Mouse (Mus musculus): ENCODE results near the gene Znrd1. TPM values are rescaled to one million over a fixed set of nuclear protein-coding genes. Genes with fewer than 3 reads are reported as not detected.

The Znrd1 gene
- polyA plus RNA-seq, 2 experiments = 73.7 to 103 TPM

DNA sequence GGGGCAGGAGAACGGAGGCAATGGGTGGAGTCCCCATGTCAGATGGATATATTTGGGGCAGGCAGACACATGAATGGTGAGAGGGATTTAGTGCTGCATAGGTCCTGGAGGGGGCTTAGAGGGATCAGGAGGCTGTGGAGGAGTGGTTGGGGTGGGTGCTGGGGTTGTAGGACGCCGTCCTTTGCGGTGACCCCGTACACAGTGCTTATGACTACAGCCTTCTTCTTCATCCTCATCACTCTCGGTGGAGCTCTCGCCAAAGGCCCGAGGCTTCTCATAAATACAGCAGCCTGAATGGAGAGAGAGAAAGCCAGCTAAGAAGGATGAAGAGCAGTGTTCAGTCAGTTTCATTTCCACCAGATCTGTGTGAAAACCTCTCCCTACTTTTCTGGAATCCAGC lies 9.1 kb downstream of the Znrd1 start:
- Histone ChIP-seq H3K4me2 (replicated peaks; ENCODE audit: low read depth, low read length, severe bottlenecking) (no peak overlapping the region), H3K9me3 (ENCODE audit: control insufficient read depth, low read length) (no peaks in the 10 kb centered on the region), H3K4me3 (replicated peaks; ENCODE audit: low read length) (no peak overlapping the region), H3K4me1 (ENCODE audit: control insufficient read depth, insufficient read depth, low read length) (peaks cover 4% of the 10 kb centered on the region), H3K36me3 (ENCODE audit: control insufficient read depth, insufficient read depth, low read length) (peaks cover 14% of the 10 kb centered on the region), H3K27me3 (ENCODE audit: control insufficient read depth, insufficient read depth, low read length) (peaks cover 14% of the 10 kb centered on the region), H3K27ac (replicated peaks; ENCODE audit: low read depth, low read length) (no peak overlapping the region), H3K9ac (ENCODE audit: low read depth, low read length, severe bottlenecking) (no peak overlapping the region)
- ATAC-seq (ENCODE audit: low FRiP score, low read depth) (no peak), DNase-seq (ENCODE audit: low spot score) (no peak)
- WGBS = 91% methylated on average over 8 of the region's 8 CpGs
- TF ChIP-seq POLR2A (IDR thresholded peaks at IDR 0.05; ENCODE audit: borderline replicate concordance, extremely low read depth, insufficient read depth, insufficient read length) = no peak

DNA sequence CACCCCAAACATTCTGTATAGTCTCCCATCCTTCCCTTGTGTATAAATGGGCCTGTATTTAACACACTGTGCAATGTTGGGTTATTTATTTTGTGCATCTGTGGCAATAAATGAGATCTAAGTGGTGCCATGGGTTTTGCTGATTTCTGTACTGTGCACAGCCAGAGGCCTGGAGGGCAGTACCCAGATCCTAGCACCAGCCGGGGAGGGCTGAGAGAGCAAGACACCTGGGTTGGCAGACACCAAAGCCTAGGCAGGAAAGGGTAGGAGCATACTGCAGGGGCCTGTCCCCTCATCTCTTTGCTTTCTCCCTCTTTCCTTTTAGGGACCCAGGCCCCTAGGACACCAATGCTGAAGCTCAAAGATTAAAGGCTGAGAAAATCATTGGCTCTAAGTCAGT lies 10.1 kb downstream of the Znrd1 start:
- DNase-seq (ENCODE audit: low spot score) = no peak
- Histone ChIP-seq H3K36me3 (ENCODE audit: control insufficient read depth, insufficient read depth, low read length) (peaks cover 12% of the 10 kb centered on the region), H3K27ac (replicated peaks; ENCODE audit: low read depth, low read length) (no peak overlapping the region), H3K9me3 (ENCODE audit: control insufficient read depth, low read length) (no peaks in the 10 kb centered on the region), H3K4me2 (replicated peaks; ENCODE audit: low read depth, low read length, severe bottlenecking) (no peak overlapping the region), H3K27me3 (ENCODE audit: control insufficient read depth, insufficient read depth, low read length) (peaks cover 20% of the 10 kb centered on the region), H3K4me1 (ENCODE audit: control insufficient read depth, insufficient read depth, low read length) (peaks cover 4% of the 10 kb centered on the region), H3K9ac (ENCODE audit: low read depth, low read length, severe bottlenecking) (no peak overlapping the region), H3K4me3 (replicated peaks; ENCODE audit: low read length) (no peak overlapping the region)
- 95% methylated on average over 1 of the region's 1 CpGs for WGBS
- ATAC-seq (ENCODE audit: low FRiP score, low read depth) = no peak
- TF ChIP-seq POLR2A (IDR thresholded peaks at IDR 0.05; ENCODE audit: borderline replicate concordance, extremely low read depth, insufficient read depth, insufficient read length) = no peak

DNA sequence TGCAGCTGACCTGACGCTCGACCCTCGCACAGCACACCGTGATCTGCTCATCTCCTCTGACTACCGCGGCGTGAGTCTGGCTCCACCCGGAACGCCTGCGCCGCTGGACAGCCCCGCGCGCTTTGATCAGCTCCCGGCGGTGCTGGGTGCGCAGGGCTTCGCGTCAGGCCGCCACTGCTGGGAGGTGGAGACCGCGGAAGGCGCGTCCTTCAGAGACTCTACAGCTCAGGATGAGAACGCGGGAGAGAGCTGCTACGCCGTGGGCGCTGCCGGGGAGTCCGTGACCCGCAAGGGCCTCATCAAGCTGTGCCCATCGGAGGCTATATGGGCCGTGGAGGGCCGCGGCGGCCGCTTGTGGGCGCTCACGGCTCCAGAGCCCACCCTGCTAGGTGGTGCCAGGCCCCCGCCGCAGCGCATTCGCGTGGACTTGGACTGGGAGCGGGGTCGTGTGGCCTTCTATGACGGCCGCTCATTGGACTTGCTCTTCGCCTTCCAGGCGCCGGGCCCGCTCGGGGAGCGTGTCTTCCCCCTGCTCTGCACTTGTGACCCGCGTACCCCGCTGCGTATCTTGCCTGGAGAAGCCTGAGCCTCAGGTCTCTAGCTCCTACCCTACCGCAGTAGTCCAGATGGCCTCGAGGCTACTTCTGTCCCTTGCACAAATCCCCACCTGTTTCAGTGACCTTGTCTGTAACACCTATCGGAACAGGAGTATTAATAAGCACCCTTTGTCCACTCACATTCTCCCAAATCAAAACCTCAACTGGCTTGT lies 11.1 kb downstream of the Znrd1 start:
- Histone ChIP-seq H3K4me2 (replicated peaks; ENCODE audit: low read depth, low read length, severe bottlenecking) (peak overlapping the region; percentile 98), H3K9me3 (ENCODE audit: control insufficient read depth, low read length) (no peaks in the 10 kb centered on the region), H3K9ac (ENCODE audit: low read depth, low read length, severe bottlenecking) (peak overlapping the region; percentile 69), H3K4me1 (ENCODE audit: control insufficient read depth, insufficient read depth, low read length) (peaks cover 8% of the 10 kb centered on the region), H3K27me3 (ENCODE audit: control insufficient read depth, insufficient read depth, low read length) (peaks cover 30% of the 10 kb centered on the region), H3K27ac (replicated peaks; ENCODE audit: low read depth, low read length) (no peak overlapping the region), H3K4me3 (replicated peaks; ENCODE audit: low read length) (peak overlapping the region; percentile 47), H3K36me3 (ENCODE audit: control insufficient read depth, insufficient read depth, low read length) (peaks cover 12% of the 10 kb centered on the region)
- no peak for TF ChIP-seq POLR2A (IDR thresholded peaks at IDR 0.05; ENCODE audit: borderline replicate concordance, extremely low read depth, insufficient read depth, insufficient read length)
- DNase-seq (ENCODE audit: low spot score) (peak; percentile 30), ATAC-seq (ENCODE audit: low FRiP score, low read depth) (peak; percentile 14; the same call in 1 of the 2 replicates)
- WGBS = 2% methylated on average over 49 of the region's 62 CpGs

DNA sequence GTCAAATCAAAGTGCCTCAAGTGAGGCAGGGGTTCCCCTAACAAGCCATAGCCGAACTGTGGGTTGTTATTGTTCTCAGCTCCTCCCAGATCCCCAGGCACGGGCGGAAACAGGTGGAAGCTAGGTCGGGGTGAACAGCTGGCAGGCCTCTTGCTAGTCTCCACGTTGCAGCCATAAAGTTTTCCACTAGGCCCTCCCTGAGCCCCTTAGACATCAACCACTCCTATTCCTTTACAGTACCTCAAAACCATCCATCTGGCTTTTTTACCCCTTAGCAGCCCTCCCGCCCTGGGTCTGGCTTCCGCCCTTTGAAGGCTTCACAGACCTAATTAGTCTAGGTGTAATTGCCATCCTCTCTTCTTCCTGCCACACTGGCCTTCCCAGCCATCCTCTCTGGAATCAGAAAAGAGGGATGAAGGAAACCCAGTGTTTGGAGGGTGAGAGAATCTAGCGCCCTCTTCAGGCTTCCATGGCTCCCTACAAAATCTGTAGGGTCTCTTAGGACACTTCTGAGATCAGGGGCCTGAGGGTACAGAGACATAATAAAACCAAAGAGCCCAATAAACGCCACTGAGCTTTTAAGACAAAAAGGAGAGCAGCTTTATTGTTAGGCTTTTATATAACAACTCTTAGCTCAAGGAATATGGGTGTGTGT lies 14.1 kb downstream of the Znrd1 start:
- 0 out of 2 replicates have a peak, but pooled peaks have one; percentile 35 for ATAC-seq (ENCODE audit: low FRiP score, low read depth)
- TF ChIP-seq POLR2A (IDR thresholded peaks at IDR 0.05; ENCODE audit: borderline replicate concordance, extremely low read depth, insufficient read depth, insufficient read length) = no peak
- Histone ChIP-seq H3K4me3 (replicated peaks; ENCODE audit: low read length) (0 out of 2 replicates have a peak overlapping the region, but pooled peaks have one; percentile 4), H3K36me3 (ENCODE audit: control insufficient read depth, insufficient read depth, low read length) (peaks cover 6% of the 10 kb centered on the region), H3K27me3 (ENCODE audit: control insufficient read depth, insufficient read depth, low read length) (peaks cover 32% of the 10 kb centered on the region), H3K4me1 (ENCODE audit: control insufficient read depth, insufficient read depth, low read length) (0 out of 2 replicates have a peak, but pooled peaks cover 4% of the 10 kb centered on the region), H3K9me3 (ENCODE audit: control insufficient read depth, low read length) (no peaks in the 10 kb centered on the region), H3K27ac (replicated peaks; ENCODE audit: low read depth, low read length) (no peak overlapping the region), H3K4me2 (replicated peaks; ENCODE audit: low read depth, low read length, severe bottlenecking) (peak overlapping the region; percentile 83; the same call in 1 of the 2 replicates), H3K9ac (ENCODE audit: low read depth, low read length, severe bottlenecking) (no peak overlapping the region)
- DNase-seq (ENCODE audit: low spot score) = peak; percentile 69
- WGBS = 7% methylated on average over 8 of the region's 9 CpGs

DNA sequence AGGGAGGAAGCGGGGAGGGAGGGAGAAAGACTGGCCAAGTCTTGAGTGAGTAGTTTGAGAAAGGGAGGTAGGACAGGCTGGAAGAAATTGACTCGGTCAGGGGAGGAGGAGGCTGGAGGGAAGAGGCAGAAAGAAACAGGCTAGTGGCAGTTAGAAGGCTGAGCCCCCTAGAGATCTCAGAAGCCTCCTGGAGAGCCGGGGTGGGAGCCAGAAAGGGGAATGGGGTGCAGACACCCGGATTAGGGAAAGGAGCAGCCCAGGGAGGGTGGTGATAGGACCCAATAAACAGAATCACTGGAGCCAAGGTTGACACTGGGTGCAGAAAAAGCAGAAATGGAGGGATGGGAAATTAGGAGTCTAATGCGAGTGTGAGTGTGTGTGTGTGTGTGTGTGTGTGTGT lies 14.7 kb downstream of the Znrd1 start:
- no peak for DNase-seq (ENCODE audit: low spot score)
- Histone ChIP-seq H3K27ac (replicated peaks; ENCODE audit: low read depth, low read length) (no peak overlapping the region), H3K36me3 (ENCODE audit: control insufficient read depth, insufficient read depth, low read length) (peaks cover under 1% of the 10 kb centered on the region), H3K27me3 (ENCODE audit: control insufficient read depth, insufficient read depth, low read length) (peaks cover 32% of the 10 kb centered on the region), H3K4me3 (replicated peaks; ENCODE audit: low read length) (peak overlapping the region; percentile 45), H3K9ac (ENCODE audit: low read depth, low read length, severe bottlenecking) (0 out of 2 replicates have a peak overlapping the region, but pooled peaks have one; percentile 45), H3K4me2 (replicated peaks; ENCODE audit: low read depth, low read length, severe bottlenecking) (peak overlapping the region; percentile 83), H3K9me3 (ENCODE audit: control insufficient read depth, low read length) (no peaks in the 10 kb centered on the region), H3K4me1 (ENCODE audit: control insufficient read depth, insufficient read depth, low read length) (0 out of 2 replicates have a peak, but pooled peaks cover 4% of the 10 kb centered on the region)
- no peak for ATAC-seq (ENCODE audit: low FRiP score, low read depth)
- no peak for TF ChIP-seq POLR2A (IDR thresholded peaks at IDR 0.05; ENCODE audit: borderline replicate concordance, extremely low read depth, insufficient read depth, insufficient read length)
- 6% methylated on average over 5 of the region's 5 CpGs for WGBS
